Mouse (Mus musculus) cortical plate, adult 2 months (tissue): Measurements from ENCODE around the gene Wars2. TPM values are rescaled to one million over a fixed set of nuclear protein-coding genes. Genes with fewer than 3 reads are reported as not detected.

Experiments
- H3K27ac ChIP-seq: fragments of 200-500 bp; 2 replicates; pipeline ENCODE4 v1.5.1; 2012; ENCODE audit warnings: low read length, control low read depth, inconsistent platforms; ENCODE audit not compliant: insufficient read depth
- H3K4me1 ChIP-seq: fragments of 200-500 bp; 2 replicates; pipeline ENCODE4 v1.6.1; 2011; ENCODE audit warnings: low read length; ENCODE audit not compliant: control insufficient read depth, insufficient read depth
- H3K4me3 ChIP-seq: fragments of 200-500 bp; 2 replicates; pipeline ENCODE4 v1.5.1; 2011; ENCODE audit warnings: mild to moderate bottlenecking, low read length, control low read depth; ENCODE audit not compliant: insufficient read depth
- CTCF ChIP-seq: fragments of 200-500 bp; IDR thresholded peaks from 2 replicates; pipeline ENCODE4 v1.5.1; 2011; ENCODE audit warnings: mild to moderate bottlenecking, control low read depth, low read length; ENCODE audit not compliant: insufficient read depth; ENCODE audit errors: extremely low read depth
- POLR2A ChIP-seq: fragments of 200-500 bp; IDR thresholded peaks from 2 replicates; pipeline ENCODE4 v1.6.1; 2011; ENCODE audit warnings: mild to moderate bottlenecking, low read length, control low read depth; ENCODE audit not compliant: insufficient read depth; ENCODE audit errors: extremely low read depth
- polyA plus RNA-seq: library from polyadenylated mRNA; depleted of rRNA; stranded (reverse); fragments of >200 nt; gene quantifications from 2 replicates; pipeline ENCODE4 v1.2.3, GENCODE M21; 2012

Wars2 gene
- polyA plus RNA-seq, 1 experiment: 4.1 TPM

DNA sequence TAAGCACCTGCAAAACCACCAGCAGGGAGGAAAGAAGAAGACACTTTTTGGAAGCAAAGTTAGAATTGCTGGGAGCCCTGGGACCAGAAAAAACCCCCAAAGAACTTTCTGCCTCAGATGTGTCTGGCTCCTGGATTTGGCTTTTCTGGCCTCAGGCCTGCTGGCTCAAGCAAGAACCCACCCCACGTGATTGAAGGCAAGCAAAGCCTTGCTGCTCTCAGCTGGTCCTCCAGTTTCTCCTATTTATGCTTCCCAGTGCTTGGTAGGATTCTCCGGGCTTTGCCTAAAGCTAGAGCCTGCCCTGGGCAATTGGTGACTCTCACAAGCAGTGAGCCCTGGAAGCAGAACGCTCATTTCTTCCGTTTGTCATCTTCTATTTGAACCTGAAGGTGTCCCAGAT is 106.7 kb downstream of the Wars2 start:
- Histone ChIP-seq H3K4me1 (no peaks in the 10 kb centered on the region), H3K4me3 (no peak overlapping the region), H3K27ac (no peak overlapping the region)
- TF ChIP-seq POLR2A (no peak), CTCF (no peak)

DNA sequence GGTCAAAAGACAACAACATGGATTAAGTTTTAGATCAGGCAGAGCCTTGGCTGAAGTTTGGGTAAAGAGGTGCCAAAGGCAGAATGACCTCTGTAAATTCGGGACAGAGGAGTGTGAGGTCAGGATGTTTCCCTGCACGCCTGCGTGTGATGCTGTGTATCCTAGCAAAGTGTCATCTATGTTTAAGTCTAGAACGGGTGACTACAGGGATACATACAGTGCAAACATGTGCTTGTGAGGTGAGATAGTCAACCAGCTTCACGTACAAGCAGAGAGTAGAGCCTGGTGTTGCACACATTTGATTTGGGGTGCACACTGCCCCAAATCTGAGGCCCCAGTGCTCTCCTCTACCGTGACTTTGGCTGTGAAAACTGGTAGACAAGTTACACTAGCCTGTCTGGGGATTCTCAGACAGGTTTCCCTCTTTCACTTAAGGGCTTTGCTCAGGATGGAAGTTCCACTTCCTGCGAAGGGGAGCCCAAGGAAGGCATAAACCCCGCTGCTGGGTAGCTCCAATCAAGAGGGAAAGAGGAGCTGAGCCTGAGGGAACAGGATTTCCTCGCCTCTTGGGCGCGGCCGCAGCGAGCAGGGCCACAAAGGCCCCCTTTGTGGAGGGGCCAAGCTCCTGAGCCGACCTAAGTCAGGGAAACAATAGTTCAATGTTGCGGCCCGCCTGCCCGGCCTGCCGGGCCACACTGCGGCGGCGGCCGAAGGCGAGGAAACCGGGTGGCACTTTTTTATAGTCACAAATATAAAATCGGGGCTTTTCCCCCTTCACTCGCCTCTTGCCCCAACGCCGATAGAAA is 107.3 kb downstream of the Wars2 start:
- TF ChIP-seq POLR2A (no peak), CTCF (no peak)
- no peak overlapping the region for H3K4me3 ChIP-seq
- no peak overlapping the region for H3K27ac ChIP-seq
- no peaks in the 10 kb centered on the region for H3K4me1 ChIP-seq

DNA sequence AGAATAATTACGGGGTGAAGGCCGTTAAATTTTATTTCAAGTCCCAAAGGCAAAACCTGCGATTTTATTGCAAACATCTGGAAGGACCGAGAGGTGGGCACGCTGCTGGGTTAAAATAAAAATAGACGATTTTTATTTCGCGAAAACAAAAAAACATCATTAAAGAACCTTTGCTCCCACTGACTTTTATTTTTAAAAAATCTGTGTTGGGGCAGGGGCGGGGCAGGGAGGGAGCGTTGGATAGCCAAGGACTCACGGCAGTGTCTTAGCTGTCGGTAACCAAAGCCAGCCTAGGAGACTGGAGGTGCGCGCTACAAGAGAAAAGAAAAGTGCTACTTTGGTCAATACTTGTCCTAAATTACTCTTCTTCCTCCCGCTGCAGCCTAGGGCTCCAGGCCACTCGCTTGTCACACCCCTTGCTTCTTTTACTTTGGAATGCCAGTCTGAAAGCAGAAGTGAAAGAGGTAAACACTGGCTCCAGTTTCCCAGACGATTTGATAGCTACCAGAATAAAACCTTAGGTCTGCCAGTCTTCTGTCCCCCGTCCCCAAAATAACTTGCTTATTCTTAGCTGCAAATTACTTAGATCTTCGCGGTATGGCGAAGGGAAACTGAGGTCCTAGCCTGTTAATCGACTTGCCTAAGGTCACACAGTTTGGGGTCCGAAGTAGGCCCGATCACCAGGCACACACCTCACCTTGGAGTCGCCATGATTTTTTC is 108.1 kb downstream of the Wars2 start:
- H3K4me1 ChIP-seq: no peaks in the 10 kb centered on the region
- H3K27ac ChIP-seq: no peak overlapping the region
- H3K4me3 ChIP-seq: no peak overlapping the region
- no peak for TF ChIP-seq CTCF
- TF ChIP-seq POLR2A: no peak

DNA sequence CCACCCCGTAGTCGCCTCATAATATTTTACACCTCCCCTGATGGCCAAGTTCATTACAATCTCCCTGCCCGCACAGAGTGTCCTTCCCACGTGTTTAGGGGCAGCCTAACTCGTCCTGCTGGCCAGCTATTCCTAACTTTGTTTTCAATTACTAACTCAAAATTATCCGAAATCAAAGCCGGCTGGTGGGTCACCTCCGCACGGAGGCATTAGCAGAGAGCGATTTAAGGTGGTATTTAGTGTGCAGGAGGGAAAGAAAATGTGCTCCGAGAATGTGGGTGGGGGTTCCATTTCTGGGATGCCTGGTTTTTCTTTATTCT is 108.6 kb downstream of the Wars2 start:
- TF ChIP-seq POLR2A (no peak), CTCF (no peak)
- Histone ChIP-seq H3K4me3 (no peak overlapping the region), H3K4me1 (no peaks in the 10 kb centered on the region), H3K27ac (no peak overlapping the region)

DNA sequence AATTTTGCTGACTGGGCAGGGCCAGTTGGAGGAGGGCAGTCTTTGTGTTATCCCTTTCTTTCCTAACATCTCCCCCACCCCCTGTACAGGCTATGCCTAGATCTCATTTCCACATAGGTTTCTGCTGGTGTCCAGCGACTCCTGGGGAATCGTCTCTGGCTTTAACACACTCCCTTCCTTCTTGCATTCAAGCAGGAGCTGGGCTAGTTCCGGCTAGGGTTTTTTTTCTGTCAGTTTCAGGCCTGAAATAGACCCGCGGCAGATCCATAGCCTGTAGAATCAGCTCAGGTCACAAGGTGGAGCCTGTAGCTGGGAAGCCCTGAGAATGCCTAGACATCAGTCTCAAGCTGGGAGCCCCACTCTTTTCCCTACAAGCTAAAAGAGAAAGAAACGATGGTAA is 109.0 kb downstream of the Wars2 start:
- Histone ChIP-seq H3K27ac (no peak overlapping the region), H3K4me3 (no peak overlapping the region), H3K4me1 (no peaks in the 10 kb centered on the region)
- TF ChIP-seq POLR2A: no peak
- no peak for TF ChIP-seq CTCF

DNA sequence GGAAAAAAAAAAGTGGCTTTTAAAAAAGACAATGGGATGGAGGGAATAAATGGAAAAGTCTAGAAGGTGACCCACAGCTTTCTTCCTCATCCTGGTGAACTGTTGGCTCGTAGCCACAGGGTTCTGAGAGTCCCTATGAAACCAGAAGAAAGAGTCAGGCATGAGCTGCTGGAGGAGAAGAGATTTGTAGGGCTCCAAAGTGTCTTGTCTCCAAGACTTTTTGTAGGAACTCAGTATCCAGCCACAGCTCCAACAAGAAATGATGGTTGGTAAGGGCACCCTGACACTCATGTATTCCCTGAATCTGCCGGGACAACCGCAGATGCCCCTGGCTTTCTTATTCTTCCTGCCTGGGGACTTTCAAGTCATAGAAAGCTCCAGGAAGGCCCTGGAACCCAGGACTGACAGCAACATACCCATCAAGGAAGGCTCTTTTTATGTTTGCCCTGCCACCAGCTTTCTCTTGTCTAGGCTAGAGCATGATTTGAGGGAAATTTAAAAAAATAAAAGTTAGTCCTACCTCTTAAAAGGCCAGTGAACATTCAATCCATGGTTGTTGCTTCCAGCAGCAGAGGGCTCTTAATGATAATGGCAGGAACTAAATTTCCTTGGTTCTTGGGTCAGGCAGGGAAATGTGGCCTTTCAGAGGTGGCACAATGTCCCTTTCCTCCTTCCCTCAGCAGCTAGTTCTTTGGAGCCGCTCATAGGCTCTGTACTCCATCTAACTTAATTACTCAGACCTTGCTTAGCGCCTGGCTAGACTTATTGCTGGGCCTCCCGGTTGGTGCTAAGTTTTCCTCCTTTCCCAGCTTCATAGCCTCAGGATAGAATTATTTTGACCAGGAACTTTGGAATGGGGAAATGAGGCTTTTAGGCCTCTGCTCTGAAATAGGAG is 110.7 kb downstream of the Wars2 start:
- TF ChIP-seq POLR2A (no peak), CTCF (no peak)
- Histone ChIP-seq H3K4me3 (no peak overlapping the region), H3K27ac (no peak overlapping the region), H3K4me1 (no peaks in the 10 kb centered on the region)

DNA sequence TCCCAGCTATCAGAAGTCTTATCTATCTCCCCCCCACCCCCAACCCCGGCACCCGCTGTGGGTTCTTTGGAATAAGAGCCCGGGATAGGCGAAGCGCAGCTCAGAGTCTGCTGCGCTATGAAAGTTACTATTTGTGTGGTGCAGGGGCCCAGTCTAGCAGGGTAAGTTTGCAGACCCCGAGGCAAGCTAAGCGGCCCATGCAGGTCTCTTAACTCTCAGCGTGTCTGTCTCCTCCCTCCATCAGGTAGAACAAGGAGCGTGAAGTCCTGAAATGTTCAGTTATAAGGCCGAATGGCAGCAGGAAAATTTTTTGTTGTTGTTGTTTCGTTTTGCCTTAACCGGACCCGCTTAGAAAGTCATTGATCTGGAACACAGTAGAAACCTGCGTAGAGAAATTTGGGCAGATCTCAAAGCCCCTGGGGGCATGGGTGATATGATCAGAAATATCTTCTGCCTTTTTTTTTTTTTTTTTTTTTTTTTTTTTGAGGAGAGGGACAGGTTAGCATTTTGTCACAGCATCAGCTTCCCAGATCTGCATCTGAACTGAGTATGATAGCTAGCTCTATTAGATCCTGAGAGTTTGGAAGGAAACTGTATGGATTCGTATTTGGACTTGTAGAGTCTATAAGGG is 111.7 kb downstream of the Wars2 start:
- Histone ChIP-seq H3K27ac (no peak overlapping the region), H3K4me1 (no peaks in the 10 kb centered on the region), H3K4me3 (no peak overlapping the region)
- no peak for TF ChIP-seq CTCF
- no peak for TF ChIP-seq POLR2A

DNA sequence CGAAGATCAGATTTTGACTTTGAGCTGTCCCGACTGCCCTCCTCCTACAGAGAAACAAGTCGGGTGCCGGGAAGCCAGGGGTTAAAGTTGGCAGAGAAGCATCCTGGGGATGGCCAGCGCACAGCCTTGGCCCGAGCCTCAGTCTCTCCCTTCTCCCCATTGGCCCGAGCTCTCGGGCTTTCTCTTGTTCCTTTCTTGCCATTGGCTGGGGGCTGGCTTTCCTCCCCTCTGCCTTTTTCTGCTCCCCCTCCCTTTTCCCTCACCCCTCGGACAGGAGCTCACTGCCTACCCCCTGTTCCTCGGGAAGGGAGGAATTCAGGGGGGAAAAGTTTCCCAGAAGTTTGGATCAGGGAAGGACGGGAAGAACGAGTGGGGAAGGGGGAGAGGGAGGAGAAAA is 112.2 kb downstream of the Wars2 start:
- no peak overlapping the region for H3K4me3 ChIP-seq
- no peaks in the 10 kb centered on the region for H3K4me1 ChIP-seq
- H3K27ac ChIP-seq: no peak overlapping the region
- TF ChIP-seq POLR2A: no peak
- no peak for TF ChIP-seq CTCF
